Mouse (Mus musculus): ENCODE results near the gene Smoc1.

The Smoc1 gene

DNA sequence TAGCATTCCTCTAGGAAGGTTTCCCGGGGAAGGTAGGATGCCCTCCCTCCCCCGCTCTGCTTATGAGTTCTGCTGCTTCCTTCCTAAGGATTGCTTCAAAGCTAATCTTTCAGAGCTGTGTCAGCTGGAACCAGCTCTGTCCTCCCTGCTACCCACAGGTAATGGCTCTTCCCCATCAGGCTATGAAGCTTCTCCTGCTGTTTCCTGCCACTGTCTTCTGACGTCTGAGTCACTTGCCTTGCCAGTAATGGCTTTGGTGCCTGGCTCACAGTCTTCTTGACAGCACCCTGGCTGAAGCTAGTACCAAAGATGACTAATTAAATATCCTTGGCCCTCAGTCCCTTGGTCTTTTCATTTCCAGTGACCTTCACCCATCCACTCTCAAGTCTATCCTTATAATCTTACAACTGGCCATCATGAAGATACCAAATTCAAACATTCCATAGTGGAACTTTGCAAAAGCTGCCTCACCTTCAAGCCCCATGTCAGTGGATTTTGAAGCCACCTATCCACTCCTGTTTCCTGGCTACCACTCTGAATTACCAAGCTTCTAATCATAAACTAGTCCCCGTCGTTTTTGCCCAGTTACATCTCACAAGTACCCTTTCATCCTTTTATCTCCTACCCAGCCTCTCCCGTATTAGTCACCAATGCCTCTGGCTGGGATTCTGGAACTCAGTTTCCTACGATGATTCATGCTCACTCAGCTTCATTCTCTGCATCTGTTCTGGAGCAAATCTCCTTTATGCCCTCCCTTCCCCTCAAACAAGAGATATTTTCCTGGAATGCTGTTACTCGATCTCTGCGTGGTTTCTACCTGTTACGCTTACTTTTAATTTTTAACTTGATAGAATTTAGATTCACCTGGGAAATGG, 209.1 kb downstream of the Smoc1 start:
- H3K9me3 ChIP-seq (ENCODE audit: low read length), result no peaks in the 10 kb centered on the region
- no peaks in the 10 kb centered on the region for H3K27me3 ChIP-seq (ENCODE audit: insufficient read depth, low read length)
- H3K36me3 ChIP-seq (ENCODE audit: insufficient read depth, low read length), result no peaks in the 10 kb centered on the region
- H3K4me3 ChIP-seq (replicated peaks; ENCODE audit: low read length), result no peak overlapping the region
- no peaks in the 10 kb centered on the region for H3K4me1 ChIP-seq (replicated peaks; ENCODE audit: low read depth, low read length)
- TF ChIP-seq CTCF (conservative IDR thresholded peaks at IDR 0.05; ENCODE audit: low read length), result no peak
- TF ChIP-seq NANOG (IDR thresholded peaks at IDR 0.05; ENCODE audit: borderline replicate concordance, low read length), result no peak
- TF ChIP-seq POU5F1 (IDR thresholded peaks at IDR 0.05; ENCODE audit: borderline replicate concordance, low read length), result no peak

All from E14TG2a.4 (cell line).